Mouse (Mus musculus): ENCODE data around the gene Nme6.

- no peak for TF ChIP-seq POLR2A (IDR thresholded peaks at IDR 0.05; ENCODE audit: insufficient read depth, low read length)
- no peak for TF ChIP-seq CTCF (IDR thresholded peaks at IDR 0.05; ENCODE audit: low read depth, low read length)
Measured at GRCm38 (mm10) chr9:109863085-109863484, 30.5 kb downstream of the Nme6 start.

All from ES-Bruce4 (cell line).